Mouse (Mus musculus): ENCODE measurements at regions not wholly inside any gene's neighbourhood (a gene's known extent, or its start where the extent isn't known, plus 50 kb on each side); places are given as distances from the start of the nearest gene placed in this dataset.

- TF ChIP-seq CTCF (IDR thresholded peaks at IDR 0.05; ENCODE audit: control insufficient read depth, insufficient read depth, insufficient replicate concordance, low read depth, low read length), result no peak
- no peak for TF ChIP-seq POLR2A (IDR thresholded peaks at IDR 0.05; ENCODE audit: control insufficient read depth, low read depth, low read length)
These were observed 345.0 kb upstream of the Gm10131 start for GRCm38 (mm10) chr8:34456543-34456942.

Data from testis, adult 2 months (tissue).